Mouse (Mus musculus): ENCODE data around the gene Hmgb1.

Gene Hmgb1

DNA sequence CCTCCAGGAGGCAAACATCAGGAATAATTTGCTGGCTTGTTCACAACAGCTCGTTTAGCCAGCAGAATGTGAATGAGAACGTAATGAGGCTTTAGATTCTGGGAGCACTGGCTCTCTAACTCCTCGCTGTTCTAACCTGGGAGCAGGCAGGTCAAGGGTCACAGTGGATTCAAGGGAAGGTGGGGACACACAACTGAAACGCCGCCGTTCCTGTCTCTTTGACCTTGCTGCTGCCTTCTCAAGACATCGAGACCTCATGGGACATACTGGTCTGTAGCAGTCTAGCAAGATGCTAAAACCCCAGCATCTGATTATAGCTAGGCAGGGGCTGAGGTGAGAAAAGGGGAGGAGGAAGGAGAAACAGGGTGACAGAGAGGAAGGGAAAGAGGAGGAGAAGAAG, 70.8 kb downstream of the Hmgb1 start:
- no peak for ATAC-seq (ENCODE audit: insufficient number of reproducible peaks, low FRiP score, low TSS enrichment)

- no peak for ATAC-seq (ENCODE audit: insufficient number of reproducible peaks, low FRiP score, low TSS enrichment)
Measured at GRCm38 (mm10) chr5:149112559-149112958, 71.7 kb downstream of the Hmgb1 start.

- ATAC-seq (ENCODE audit: insufficient number of reproducible peaks, low FRiP score, low TSS enrichment): no peak
Measured at GRCm38 (mm10) chr5:149109220-149109619, 75.1 kb downstream of the Hmgb1 start.

DNA sequence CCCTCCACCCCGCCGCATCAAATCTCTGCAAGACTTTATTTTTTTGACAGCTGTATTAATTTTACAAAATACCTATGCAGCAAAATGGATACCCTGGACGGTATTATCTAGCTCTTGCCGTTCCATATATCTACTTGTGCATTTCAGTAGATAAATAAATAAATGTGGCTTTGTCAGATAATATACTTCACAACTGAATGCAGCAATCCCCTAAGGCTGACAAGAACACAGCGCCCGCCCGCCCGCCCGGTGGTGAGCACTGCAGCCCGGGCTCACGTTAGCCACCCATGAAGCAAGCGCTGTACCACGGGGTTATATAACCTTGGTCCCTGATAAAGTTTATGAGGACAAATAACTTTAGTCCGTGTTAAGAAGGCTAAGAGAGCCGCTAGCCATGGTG, 76.1 kb downstream of the Hmgb1 start:
- no peak for ATAC-seq (ENCODE audit: insufficient number of reproducible peaks, low FRiP score, low TSS enrichment)

GRCm38 (mm10) chr5:149107566-149107965, 76.7 kb downstream of the Hmgb1 start:
- no peak for ATAC-seq (ENCODE audit: insufficient number of reproducible peaks, low FRiP score, low TSS enrichment)

- no peak for ATAC-seq (ENCODE audit: insufficient number of reproducible peaks, low FRiP score, low TSS enrichment)
Measured at GRCm38 (mm10) chr5:149104096-149104725, 80.1 kb downstream of the Hmgb1 start.

DNA sequence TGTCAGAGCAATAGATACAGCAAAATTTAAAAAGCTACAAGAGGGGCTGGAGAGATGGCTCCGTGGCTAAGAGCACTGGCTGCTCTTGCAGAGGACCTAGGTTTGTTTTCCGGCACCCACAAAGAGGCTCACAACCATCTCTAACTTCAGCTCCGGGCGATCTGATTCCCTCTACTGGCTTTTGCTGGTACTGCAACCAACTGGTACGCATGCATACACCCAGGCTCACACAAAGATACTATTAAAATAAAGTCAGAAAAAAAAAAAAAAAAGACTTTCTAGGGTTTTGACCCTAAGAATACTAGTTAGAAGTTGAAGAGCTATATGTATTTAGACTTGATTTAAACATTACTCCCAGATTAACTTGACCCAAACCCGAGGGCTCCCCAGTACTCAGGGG, 82.4 kb downstream of the Hmgb1 start:
- ATAC-seq (ENCODE audit: insufficient number of reproducible peaks, low FRiP score, low TSS enrichment): no peak

DNA sequence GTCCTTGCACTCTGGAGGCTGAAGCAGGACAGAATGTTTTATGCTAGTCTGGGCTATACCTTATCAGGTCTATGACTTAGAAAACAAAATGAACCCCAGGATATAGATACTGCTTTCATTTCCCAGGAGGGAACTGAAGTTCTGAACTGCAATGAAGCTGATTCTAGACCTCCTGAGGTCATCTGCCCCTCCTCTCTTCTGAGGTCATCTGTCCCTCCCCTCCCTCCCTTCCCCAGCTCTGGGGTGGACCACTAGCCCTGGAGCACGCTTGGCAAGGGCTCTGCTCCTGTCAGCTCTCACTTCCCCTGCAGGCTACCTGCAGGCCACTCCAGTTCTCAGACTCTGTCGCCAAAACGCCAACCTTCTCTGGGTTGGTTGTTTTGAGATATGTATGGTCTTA, 84.2 kb downstream of the Hmgb1 start:
- no peak for ATAC-seq (ENCODE audit: insufficient number of reproducible peaks, low FRiP score, low TSS enrichment)

- ATAC-seq (ENCODE audit: insufficient number of reproducible peaks, low FRiP score, low TSS enrichment): no peak
Measured at GRCm38 (mm10) chr5:149099009-149099408, 85.3 kb downstream of the Hmgb1 start.

DNA sequence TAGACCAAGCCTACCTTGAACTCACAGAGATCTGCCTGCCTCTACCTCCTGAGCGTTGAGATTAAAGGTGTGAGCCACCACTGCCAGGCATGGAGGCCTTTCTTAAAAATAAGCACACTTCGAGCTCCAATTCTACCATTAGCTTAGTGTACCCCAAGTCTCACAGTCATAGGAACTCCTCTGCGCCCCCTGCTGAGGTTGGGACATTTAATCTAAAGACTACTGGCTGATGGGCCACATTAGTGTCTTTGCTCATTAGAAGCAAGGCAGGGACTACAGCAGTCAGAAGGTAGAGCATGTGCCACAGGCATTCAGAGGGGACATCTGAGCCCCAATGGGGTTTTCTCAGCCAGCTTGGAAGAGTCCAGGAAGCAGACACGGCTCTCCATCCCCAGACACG, 86.4 kb downstream of the Hmgb1 start:
- ATAC-seq (ENCODE audit: insufficient number of reproducible peaks, low FRiP score, low TSS enrichment): no peak

GRCm38 (mm10) chr5:149096284-149096683, 88.0 kb downstream of the Hmgb1 start:
- no peak for ATAC-seq (ENCODE audit: insufficient number of reproducible peaks, low FRiP score, low TSS enrichment)

DNA sequence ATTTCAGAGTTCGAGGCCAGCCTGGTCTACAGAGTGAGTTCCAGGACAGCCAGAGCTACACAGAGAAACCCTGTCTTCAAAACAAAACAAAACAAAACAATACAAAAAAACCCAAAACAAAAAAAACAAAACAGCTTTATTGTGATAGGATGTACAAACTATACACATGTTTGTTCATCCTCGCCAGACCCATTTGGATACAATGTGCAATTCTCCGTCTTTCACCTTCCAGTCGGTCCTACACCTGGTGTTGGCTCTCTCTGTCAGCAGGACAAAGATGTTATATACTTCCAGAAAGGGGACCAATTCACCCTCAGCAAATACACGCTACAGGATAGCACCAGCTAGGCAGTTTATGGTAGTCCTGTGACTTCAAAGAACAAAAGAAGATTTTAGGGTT, 91.4 kb downstream of the Hmgb1 start:
- ATAC-seq (ENCODE audit: insufficient number of reproducible peaks, low FRiP score, low TSS enrichment): no peak

- no peak for ATAC-seq (ENCODE audit: insufficient number of reproducible peaks, low FRiP score, low TSS enrichment)
Measured at GRCm38 (mm10) chr5:149092526-149092925, 91.8 kb downstream of the Hmgb1 start.

DNA sequence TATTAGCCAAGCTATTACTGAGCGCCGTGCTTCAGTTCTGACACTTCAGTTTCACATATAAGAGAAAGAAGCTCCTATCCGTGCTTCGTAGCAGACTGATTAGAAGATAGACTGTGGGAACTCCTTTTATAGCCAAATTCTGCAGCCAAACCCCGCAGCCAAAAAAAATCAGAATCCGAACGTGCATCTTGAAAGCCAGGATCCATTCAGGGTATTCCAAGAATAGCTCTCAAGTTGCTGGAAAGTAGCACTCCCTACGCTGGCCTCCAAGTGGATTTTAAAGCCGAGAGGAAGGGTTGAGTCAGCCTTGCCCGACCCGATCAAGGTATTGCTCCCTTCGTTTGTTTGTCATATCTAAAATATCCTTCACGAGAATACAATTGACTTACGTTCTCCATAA, 93.0 kb downstream of the Hmgb1 start:
- ATAC-seq (ENCODE audit: insufficient number of reproducible peaks, low FRiP score, low TSS enrichment): no peak

- no peak for ATAC-seq (ENCODE audit: insufficient number of reproducible peaks, low FRiP score, low TSS enrichment)
Measured at GRCm38 (mm10) chr5:149089860-149090259, 94.4 kb downstream of the Hmgb1 start.

- no peak for ATAC-seq (ENCODE audit: insufficient number of reproducible peaks, low FRiP score, low TSS enrichment)
Measured at GRCm38 (mm10) chr5:149089456-149089855, 94.8 kb downstream of the Hmgb1 start.

DNA sequence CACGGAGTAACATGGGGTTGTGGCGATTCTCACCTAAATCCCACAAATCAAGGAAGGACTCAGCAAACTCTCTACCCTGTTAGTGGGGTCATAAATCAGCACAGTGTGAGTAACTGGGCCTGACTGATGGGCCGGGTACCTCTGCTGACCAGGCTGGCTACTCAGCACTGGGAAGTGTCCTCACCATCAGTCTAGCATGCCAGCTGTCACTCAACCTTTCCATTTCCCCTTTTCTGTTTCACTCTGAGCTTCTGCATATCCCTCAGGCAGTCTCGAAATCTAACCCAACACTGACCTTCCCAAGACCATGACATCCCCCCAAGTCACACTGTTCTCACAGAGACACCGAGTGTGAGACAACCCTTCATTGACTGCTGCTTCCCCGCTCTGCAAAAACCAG, 95.4 kb downstream of the Hmgb1 start:
- no peak for ATAC-seq (ENCODE audit: insufficient number of reproducible peaks, low FRiP score, low TSS enrichment)

GRCm38 (mm10) chr5:149088149-149088548, 96.1 kb downstream of the Hmgb1 start:
- no peak for ATAC-seq (ENCODE audit: insufficient number of reproducible peaks, low FRiP score, low TSS enrichment)

DNA sequence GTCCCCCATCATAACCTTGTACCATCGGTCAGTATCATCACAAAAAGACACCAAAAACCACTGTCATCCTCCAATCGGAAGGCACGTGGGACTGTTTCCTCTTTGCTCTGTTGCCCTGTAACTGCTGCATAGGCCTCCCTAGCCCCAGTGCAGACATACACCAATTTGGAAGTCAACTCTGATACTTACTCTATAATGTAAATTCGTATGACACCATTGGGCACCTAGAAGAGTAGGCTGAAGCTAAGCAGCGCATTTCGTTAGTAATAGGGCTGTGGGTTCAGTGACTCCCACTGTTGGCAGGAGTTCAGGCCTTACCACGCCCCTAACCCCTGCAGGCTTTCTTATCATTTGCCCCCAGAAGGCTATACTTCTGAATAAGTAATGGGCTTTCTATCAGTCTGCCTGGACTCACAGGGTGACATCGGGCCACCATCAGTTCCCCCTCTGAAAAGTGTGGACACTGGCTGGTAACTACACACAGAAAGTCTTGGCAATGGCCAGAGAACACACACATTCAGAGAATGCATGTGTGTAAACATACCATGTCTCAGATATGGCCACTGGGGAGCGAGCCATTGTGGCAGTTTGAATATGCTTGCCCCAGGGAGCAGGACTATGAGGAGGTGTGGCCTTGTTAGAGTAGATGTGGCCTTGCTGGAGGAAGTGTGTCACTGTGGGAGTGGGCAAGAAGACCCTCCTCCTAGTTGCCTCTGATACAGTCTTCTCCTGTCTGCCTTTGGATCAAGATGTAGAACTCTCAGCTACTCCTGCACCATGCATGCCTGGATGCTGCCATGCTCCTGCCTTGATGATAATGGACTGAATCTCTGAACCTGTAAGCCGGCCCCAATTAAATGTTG, 97.7 kb downstream of the Hmgb1 start:
- no peak for ATAC-seq (ENCODE audit: insufficient number of reproducible peaks, low FRiP score, low TSS enrichment)

DNA sequence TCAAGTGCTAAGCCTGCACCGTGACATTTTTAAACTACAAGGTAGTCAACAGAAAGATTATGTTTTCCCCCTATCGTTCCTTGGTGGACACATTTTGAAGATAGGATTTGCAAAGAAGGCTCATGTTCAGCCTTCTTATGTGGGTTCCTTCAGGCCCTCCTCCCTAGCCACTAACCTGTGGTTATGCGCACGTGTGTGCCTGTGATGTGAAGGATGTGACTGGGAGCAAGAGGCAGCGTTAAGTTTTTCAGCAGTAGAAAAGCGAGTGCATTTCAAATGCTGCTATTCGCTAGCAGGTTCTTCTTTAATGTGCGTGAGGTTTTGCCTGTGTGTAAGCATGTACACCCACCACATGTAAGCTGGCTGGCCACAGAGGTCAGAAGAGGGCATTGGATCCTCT, 103.8 kb downstream of the Hmgb1 start:
- ATAC-seq (ENCODE audit: insufficient number of reproducible peaks, low FRiP score, low TSS enrichment): no peak

- ATAC-seq (ENCODE audit: insufficient number of reproducible peaks, low FRiP score, low TSS enrichment): no peak
Measured at GRCm38 (mm10) chr5:149079758-149080150, 104.5 kb downstream of the Hmgb1 start.
